Mouse (Mus musculus) ES-E14 (cell line): Measurements from ENCODE around the gene Pklr.

ENCODE experiments used
- MAFK ChIP-seq: IDR thresholded peaks from 2 replicates; pipeline ENCODE4 v1.6.1; 2014; ENCODE audit warnings: mild to moderate bottlenecking, low read depth, low read length, inconsistent platforms; ENCODE audit not compliant: insufficient read depth
- ZNF384 ChIP-seq: IDR thresholded peaks from 2 replicates; pipeline ENCODE4 v1.6.1; 2012; ENCODE audit warnings: low read depth, low read length, inconsistent platforms

DNA sequence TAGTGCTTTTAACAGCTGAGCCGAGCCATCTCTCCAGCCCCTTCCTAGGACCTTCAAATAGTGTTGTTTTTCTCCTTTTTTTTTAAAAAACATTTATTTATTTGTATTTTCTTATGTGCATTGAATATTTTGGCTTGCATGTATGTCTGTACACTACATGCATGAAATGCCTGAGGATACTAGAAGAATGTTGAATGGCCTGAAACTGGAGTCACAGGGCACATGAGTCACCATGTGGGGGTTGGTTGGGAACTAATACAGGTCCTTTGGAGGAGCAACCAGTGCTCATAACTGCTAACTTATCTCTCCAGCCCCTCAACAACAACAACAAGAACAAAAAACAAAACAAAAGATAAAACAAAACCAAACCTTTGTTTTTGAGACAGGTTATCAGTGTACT lies 27.2 kb downstream of the Pklr start:
- no peak for TF ChIP-seq ZNF384
- TF ChIP-seq MAFK: no peak
